Mouse (Mus musculus): ENCODE results near the gene Gprin1. TPM values are rescaled to one million over a fixed set of nuclear protein-coding genes. Genes with fewer than 3 reads are reported as not detected.

Gprin1 gene
- polyA plus RNA-seq, 1 experiment from 2014 or later: 7.5 TPM

- DNase-seq (ENCODE audit: low spot score): no peak
- H3K9ac ChIP-seq (ENCODE audit: low read depth, low read length): no peak overlapping the region
- H3K4me3 ChIP-seq (ENCODE audit: low read depth, low read length): peak overlapping the region; percentile 37
- H3K9me3 ChIP-seq (ENCODE audit: control insufficient read depth, low read length): no peaks in the 10 kb centered on the region
- H3K27ac ChIP-seq (ENCODE audit: low read depth, low read length): no peak overlapping the region; the same call in 1 of the 2 replicates
- peaks cover 3% of the 10 kb centered on the region; the same call in 1 of the 2 replicates for H3K27me3 ChIP-seq (ENCODE audit: control insufficient read depth, insufficient read depth, low read length)
- ATAC-seq (ENCODE audit: low FRiP score): no peak
- no peaks in the 10 kb centered on the region for H3K36me3 ChIP-seq (ENCODE audit: control insufficient read depth, insufficient read depth, low read length)
- H3K4me1 ChIP-seq (replicated peaks; ENCODE audit: control insufficient read depth, insufficient read depth, low read length): peaks cover 6% of the 10 kb centered on the region; the same call in 1 of the 2 replicates
- WGBS: 56% methylated on average over 10 of the region's 10 CpGs
- H3K4me2 ChIP-seq (replicated peaks; ENCODE audit: low read depth, low read length): peak overlapping the region; percentile 68
Measured at GRCm38 (mm10) chr13:54757093-54757830, 7.6 kb upstream of the Gprin1 start.

DNA sequence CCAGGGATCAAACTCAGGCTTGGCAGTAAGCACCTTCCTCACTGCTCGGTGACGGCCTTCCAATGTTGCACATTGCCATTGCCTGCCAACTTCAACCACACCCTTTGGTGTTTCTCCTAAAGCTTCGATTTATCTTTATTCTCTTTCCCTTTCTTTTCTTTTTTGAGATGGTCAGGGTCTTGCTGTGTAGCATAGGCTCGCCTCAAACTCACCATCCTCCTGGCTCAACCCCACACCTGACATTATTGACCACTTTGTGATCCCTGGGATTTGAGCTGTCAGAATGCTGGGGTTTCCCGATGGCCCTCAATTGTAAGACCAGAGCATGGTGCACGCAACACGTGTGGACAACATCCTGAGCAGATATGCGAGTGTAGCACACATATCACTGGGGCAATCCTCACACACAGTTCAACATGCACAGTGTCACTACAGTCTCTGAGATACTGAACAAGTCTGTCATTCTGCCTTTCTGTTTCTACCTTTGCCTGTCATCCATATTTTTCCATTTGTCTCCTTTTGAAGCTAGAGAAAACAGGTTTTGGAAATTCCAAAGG, 6.6 kb upstream of the Gprin1 start:
- 90% methylated on average over 8 of the region's 8 CpGs for WGBS
- no peak overlapping the region for H3K4me3 ChIP-seq (ENCODE audit: low read depth, low read length)
- peaks cover 7% of the 10 kb centered on the region; the same call in 1 of the 2 replicates for H3K27me3 ChIP-seq (ENCODE audit: control insufficient read depth, insufficient read depth, low read length)
- H3K4me1 ChIP-seq (replicated peaks; ENCODE audit: control insufficient read depth, insufficient read depth, low read length): peaks cover 6% of the 10 kb centered on the region; the same call in 1 of the 2 replicates
- H3K4me2 ChIP-seq (replicated peaks; ENCODE audit: low read depth, low read length): no peak overlapping the region
- H3K9ac ChIP-seq (ENCODE audit: low read depth, low read length): no peak overlapping the region
- no peak for DNase-seq (ENCODE audit: low spot score)
- H3K9me3 ChIP-seq (ENCODE audit: control insufficient read depth, low read length): no peaks in the 10 kb centered on the region
- no peaks in the 10 kb centered on the region for H3K36me3 ChIP-seq (ENCODE audit: control insufficient read depth, insufficient read depth, low read length)
- no peak for ATAC-seq (ENCODE audit: low FRiP score)
- no peak overlapping the region for H3K27ac ChIP-seq (ENCODE audit: low read depth, low read length)

GRCm38 (mm10) chr13:54755201-54755830, 5.6 kb upstream of the Gprin1 start:
- Histone ChIP-seq H3K4me3 (ENCODE audit: low read depth, low read length) (no peak overlapping the region), H3K4me2 (replicated peaks; ENCODE audit: low read depth, low read length) (no peak overlapping the region), H3K27me3 (ENCODE audit: control insufficient read depth, insufficient read depth, low read length) (peaks cover 7% of the 10 kb centered on the region; the same call in 1 of the 2 replicates), H3K9me3 (ENCODE audit: control insufficient read depth, low read length) (no peaks in the 10 kb centered on the region), H3K36me3 (ENCODE audit: control insufficient read depth, insufficient read depth, low read length) (no peaks in the 10 kb centered on the region), H3K4me1 (replicated peaks; ENCODE audit: control insufficient read depth, insufficient read depth, low read length) (peaks cover 6% of the 10 kb centered on the region; the same call in 1 of the 2 replicates), H3K9ac (ENCODE audit: low read depth, low read length) (no peak overlapping the region), H3K27ac (ENCODE audit: low read depth, low read length) (no peak overlapping the region)
- no peak for DNase-seq (ENCODE audit: low spot score)
- 34% methylated on average over 9 of the region's 9 CpGs for WGBS
- no peak for ATAC-seq (ENCODE audit: low FRiP score)

DNA sequence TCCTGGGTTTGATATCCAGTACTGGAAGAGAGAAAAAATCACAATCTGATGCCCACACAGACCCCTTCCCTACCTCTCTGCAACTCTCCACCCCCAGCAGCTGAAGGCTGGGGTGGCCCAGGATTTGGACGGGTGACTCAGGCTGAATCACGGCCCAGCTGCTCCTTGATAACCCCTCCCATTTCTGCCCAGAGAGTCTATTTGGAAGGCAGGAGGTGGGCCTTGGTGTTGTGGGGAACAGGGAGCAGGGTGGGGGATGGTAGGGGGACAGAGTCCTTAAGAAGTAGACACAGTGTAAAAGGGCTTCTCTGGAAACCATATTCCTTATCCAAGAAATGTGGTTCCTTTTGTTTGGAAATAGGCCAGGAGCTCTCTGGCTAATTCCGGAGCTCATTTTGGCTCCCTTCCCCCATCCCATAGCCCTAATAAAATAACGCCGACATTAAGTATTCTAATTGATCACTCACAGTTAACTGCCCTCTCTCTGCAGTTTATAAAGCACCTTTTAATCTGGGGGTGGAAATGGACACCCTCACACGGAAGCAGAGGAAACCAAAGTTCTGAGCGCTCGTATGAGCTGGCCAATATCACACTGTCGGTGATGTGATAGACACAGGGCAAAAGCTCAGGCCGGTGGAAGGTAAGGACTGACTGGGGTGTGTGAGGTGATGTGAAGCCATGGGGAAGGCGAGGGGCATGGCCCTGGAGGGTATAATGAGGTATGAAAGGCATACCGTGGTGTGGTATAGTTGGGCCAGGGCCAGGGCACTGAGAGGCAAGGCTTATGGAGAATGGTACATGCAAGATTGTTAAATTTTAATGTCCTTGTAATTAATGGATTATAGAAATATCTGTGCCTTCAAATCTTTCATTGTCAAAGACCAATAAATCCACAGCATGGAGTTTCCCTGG, 4.8 kb upstream of the Gprin1 start:
- no peak overlapping the region; the same call in 1 of the 2 replicates for H3K27ac ChIP-seq (ENCODE audit: low read depth, low read length)
- WGBS: 52% methylated on average over 12 of the region's 12 CpGs

GRCm38 (mm10) chr13:54753733-54754132, 4.1 kb upstream of the Gprin1 start:
- H3K4me3 ChIP-seq (ENCODE audit: low read depth, low read length): no peak overlapping the region

More for the DNA sequence above, 4.8 kb upstream of the Gprin1 start:
- DNase-seq (ENCODE audit: low spot score): no peak
- no peak overlapping the region for H3K4me2 ChIP-seq (replicated peaks; ENCODE audit: low read depth, low read length)
- no peak for ATAC-seq (ENCODE audit: low FRiP score)
- H3K4me1 ChIP-seq (replicated peaks; ENCODE audit: control insufficient read depth, insufficient read depth, low read length): peaks cover 2% of the 10 kb centered on the region; the same call in 1 of the 2 replicates
- H3K36me3 ChIP-seq (ENCODE audit: control insufficient read depth, insufficient read depth, low read length): no peaks in the 10 kb centered on the region
- peaks cover 7% of the 10 kb centered on the region; the same call in 1 of the 2 replicates for H3K27me3 ChIP-seq (ENCODE audit: control insufficient read depth, insufficient read depth, low read length)
- no peak overlapping the region for H3K9ac ChIP-seq (ENCODE audit: low read depth, low read length)
- H3K4me3 ChIP-seq (ENCODE audit: low read depth, low read length): no peak overlapping the region
- H3K9me3 ChIP-seq (ENCODE audit: control insufficient read depth, low read length): no peaks in the 10 kb centered on the region

GRCm38 (mm10) chr13:54752656-54753055, 3.0 kb upstream of the Gprin1 start:
- H3K4me1 ChIP-seq (replicated peaks; ENCODE audit: control insufficient read depth, insufficient read depth, low read length): no peaks in the 10 kb centered on the region; the same call in 1 of the 2 replicates
- peaks cover 7% of the 10 kb centered on the region; the same call in 1 of the 2 replicates for H3K27me3 ChIP-seq (ENCODE audit: control insufficient read depth, insufficient read depth, low read length)
- no peak overlapping the region for H3K9ac ChIP-seq (ENCODE audit: low read depth, low read length)
- DNase-seq (ENCODE audit: low spot score): no peak
- no peaks in the 10 kb centered on the region for H3K36me3 ChIP-seq (ENCODE audit: control insufficient read depth, insufficient read depth, low read length)
- H3K9me3 ChIP-seq (ENCODE audit: control insufficient read depth, low read length): no peaks in the 10 kb centered on the region
- H3K4me3 ChIP-seq (ENCODE audit: low read depth, low read length): no peak overlapping the region
- no peak overlapping the region for H3K27ac ChIP-seq (ENCODE audit: low read depth, low read length)
- 77% methylated on average over 10 of the region's 10 CpGs for WGBS
- no peak for ATAC-seq (ENCODE audit: low FRiP score)
- H3K4me2 ChIP-seq (replicated peaks; ENCODE audit: low read depth, low read length): no peak overlapping the region

More at GRCm38 (mm10) chr13:54753733-54754132, 4.1 kb upstream of the Gprin1 start:
- Histone ChIP-seq H3K4me2 (replicated peaks; ENCODE audit: low read depth, low read length) (no peak overlapping the region), H3K27ac (ENCODE audit: low read depth, low read length) (no peak overlapping the region), H3K36me3 (ENCODE audit: control insufficient read depth, insufficient read depth, low read length) (no peaks in the 10 kb centered on the region), H3K27me3 (ENCODE audit: control insufficient read depth, insufficient read depth, low read length) (peaks cover 7% of the 10 kb centered on the region; the same call in 1 of the 2 replicates), H3K9me3 (ENCODE audit: control insufficient read depth, low read length) (no peaks in the 10 kb centered on the region), H3K9ac (ENCODE audit: low read depth, low read length) (no peak overlapping the region), H3K4me1 (replicated peaks; ENCODE audit: control insufficient read depth, insufficient read depth, low read length) (no peaks in the 10 kb centered on the region; the same call in 1 of the 2 replicates)
- WGBS: 71% methylated on average over 6 of the region's 6 CpGs
- ATAC-seq (ENCODE audit: low FRiP score) (no peak), DNase-seq (ENCODE audit: low spot score) (no peak)

- 2% methylated on average over 8 of the region's 8 CpGs for WGBS
- H3K9ac ChIP-seq (ENCODE audit: low read depth, low read length): no peak overlapping the region
- H3K4me1 ChIP-seq (replicated peaks; ENCODE audit: control insufficient read depth, insufficient read depth, low read length): peaks cover 3% of the 10 kb centered on the region
- H3K27me3 ChIP-seq (ENCODE audit: control insufficient read depth, insufficient read depth, low read length): peaks cover 7% of the 10 kb centered on the region; the same call in 1 of the 2 replicates
- DNase-seq (ENCODE audit: low spot score) (peak; percentile 80), ATAC-seq (ENCODE audit: low FRiP score) (no peak)
- no peaks in the 10 kb centered on the region for H3K36me3 ChIP-seq (ENCODE audit: control insufficient read depth, insufficient read depth, low read length)
- H3K4me2 ChIP-seq (replicated peaks; ENCODE audit: low read depth, low read length): no peak overlapping the region
- H3K4me3 ChIP-seq (ENCODE audit: low read depth, low read length): no peak overlapping the region
- no peak overlapping the region for H3K27ac ChIP-seq (ENCODE audit: low read depth, low read length)
- H3K9me3 ChIP-seq (ENCODE audit: control insufficient read depth, low read length): no peaks in the 10 kb centered on the region
Measured at GRCm38 (mm10) chr13:54750699-54751098, 1.0 kb upstream of the Gprin1 start.
